Mouse (Mus musculus) forebrain, embryonic 13.5 days (tissue): Measurements from ENCODE around the gene Ralgapa2. TPM values are rescaled to one million over a fixed set of nuclear protein-coding genes. Genes with fewer than 3 reads are reported as not detected.

Experiments used
- ATAC-seq: fragments of 200-750 bp; cut with Nextera tagmentation; 2 replicates; pipeline ENCODE4 v1.8.0; 2017
- H3K27ac ChIP-seq: fragments of 300-500 bp; sonication (generic); 2 replicates; pipeline ENCODE4 v1.5.1; 2015; ENCODE audit warnings: inconsistent platforms, mild to moderate bottlenecking, moderate library complexity
- H3K27me3 ChIP-seq: fragments of 300-500 bp; sonication (generic); 2 replicates; pipeline ENCODE4 v1.6.1; 2015; ENCODE audit warnings: mild to moderate bottlenecking, inconsistent platforms
- H3K36me3 ChIP-seq: fragments of 300-500 bp; sonication (generic); 2 replicates; pipeline ENCODE4 v1.6.1; 2015; ENCODE audit warnings: mild to moderate bottlenecking, inconsistent platforms; ENCODE audit not compliant: poor library complexity, severe bottlenecking
- H3K4me1 ChIP-seq: fragments of 300-500 bp; sonication (generic); 2 replicates; pipeline ENCODE4 v1.6.1; 2015; ENCODE audit warnings: inconsistent platforms
- H3K4me2 ChIP-seq: fragments of 300-500 bp; sonication (generic); 2 replicates; pipeline ENCODE4 v1.6.1; 2015; ENCODE audit warnings: inconsistent platforms, mild to moderate bottlenecking, moderate library complexity
- H3K4me3 ChIP-seq: fragments of 300-500 bp; sonication (generic); 2 replicates; pipeline ENCODE4 v1.5.1; 2015; ENCODE audit warnings: mild to moderate bottlenecking, inconsistent platforms
- H3K9ac ChIP-seq: fragments of 300-500 bp; sonication (generic); 2 replicates; pipeline ENCODE4 v1.6.1; 2015; ENCODE audit warnings: mild to moderate bottlenecking, inconsistent platforms
- H3K9me3 ChIP-seq: fragments of 300-500 bp; sonication (generic); replicated peaks from 2 replicates; pipeline ENCODE4 v1.6.1; 2016; ENCODE audit warnings: inconsistent platforms
- WGBS: fragments of 180-500 bp; shearing (Covaris S2); methylation state at CpG from one replicate; pipeline ENCODE4 v1.1.7; 2015; 5-methylcytosine and 5-hydroxymethylcytosine counted together
- polyA plus RNA-seq: library from polyadenylated mRNA; unstranded; fragments of >200 nt; fragmentation: Nextera tagmentation; extraction: Ambion mirVana; gene quantifications from 2 replicates; pipeline ENCODE4 v1.2.1, GENCODE M21; 2015

Ralgapa2 gene
- polyA plus RNA-seq, 1 experiment from 2014 or later = 12.8 TPM

DNA sequence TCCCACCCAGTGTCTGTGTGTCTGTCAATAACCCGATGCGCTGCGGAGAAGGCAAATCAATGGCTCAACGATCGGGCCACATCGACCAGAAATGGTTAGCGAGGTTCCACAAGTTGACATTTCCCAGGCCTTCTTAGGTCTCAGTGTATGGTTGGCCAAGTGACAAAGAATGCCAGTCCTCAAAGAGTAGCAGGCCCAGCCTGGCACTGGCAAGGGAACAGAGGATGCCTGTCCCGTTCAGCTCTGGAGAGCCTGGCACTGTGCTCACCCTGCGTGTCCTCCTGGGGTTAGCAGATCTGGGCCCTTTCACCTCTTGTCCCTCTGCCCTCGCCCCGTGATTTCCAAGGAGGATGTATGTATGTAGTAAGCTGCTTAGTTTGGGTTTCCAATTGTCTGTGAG lies 316.0 kb downstream of the Ralgapa2 start:
- WGBS = 91% methylated on average over 11 of the region's 11 CpGs
- 0 out of 2 replicates have a peak, but pooled peaks cover 4% of the 10 kb centered on the region for H3K4me1 ChIP-seq
- no peak overlapping the region for H3K4me3 ChIP-seq
- H3K27me3 ChIP-seq = no peaks in the 10 kb centered on the region
- ATAC-seq = no peak
- H3K36me3 ChIP-seq = no peaks in the 10 kb centered on the region
- H3K4me2 ChIP-seq = no peak overlapping the region
- no peaks in the 10 kb centered on the region for H3K9me3 ChIP-seq
- no peak overlapping the region for H3K27ac ChIP-seq
- H3K9ac ChIP-seq = no peak overlapping the region
